Mouse (Mus musculus) cerebellum, adult 2 months (tissue): ENCODE measurements around the gene Ubac2.

Experiments used
- CTCF ChIP-seq: fragments of 200-500 bp; IDR thresholded peaks from 2 replicates; pipeline ENCODE4 v1.5.1; 2011; ENCODE audit warnings: low read depth, mild to moderate bottlenecking, control low read depth, low read length, moderate library complexity, borderline replicate concordance; ENCODE audit not compliant: insufficient read depth
- POLR2A ChIP-seq: fragments of 200-500 bp; IDR thresholded peaks from 2 replicates; pipeline ENCODE4 v1.6.1; 2011; ENCODE audit warnings: low read length, control low read depth, borderline replicate concordance; ENCODE audit not compliant: insufficient read depth

- TF ChIP-seq CTCF (no peak), POLR2A (no peak)
Measured at GRCm38 (mm10) chr14:121829816-121830442, 48.5 kb upstream of the Ubac2 start.
